Mouse (Mus musculus) spleen, adult 12 weeks (tissue): Measurements from ENCODE around the gene Gse1.

Experiments
- DNase-seq: peaks from one replicate; pipeline ENCODE4 v3.0.0; 2022; ENCODE audit warnings: low spot score

The Gse1 gene

GRCm38 (mm10) chr8:120424829-120425198 lies 196.6 kb downstream of the Gse1 start:
- DNase-seq: no peak

- DNase-seq: no peak
Observed at GRCm38 (mm10) chr8:120425199-120425941, 197.1 kb downstream of the Gse1 start.

- no peak for DNase-seq
Observed at GRCm38 (mm10) chr8:120426105-120426504, 197.8 kb downstream of the Gse1 start.

DNA sequence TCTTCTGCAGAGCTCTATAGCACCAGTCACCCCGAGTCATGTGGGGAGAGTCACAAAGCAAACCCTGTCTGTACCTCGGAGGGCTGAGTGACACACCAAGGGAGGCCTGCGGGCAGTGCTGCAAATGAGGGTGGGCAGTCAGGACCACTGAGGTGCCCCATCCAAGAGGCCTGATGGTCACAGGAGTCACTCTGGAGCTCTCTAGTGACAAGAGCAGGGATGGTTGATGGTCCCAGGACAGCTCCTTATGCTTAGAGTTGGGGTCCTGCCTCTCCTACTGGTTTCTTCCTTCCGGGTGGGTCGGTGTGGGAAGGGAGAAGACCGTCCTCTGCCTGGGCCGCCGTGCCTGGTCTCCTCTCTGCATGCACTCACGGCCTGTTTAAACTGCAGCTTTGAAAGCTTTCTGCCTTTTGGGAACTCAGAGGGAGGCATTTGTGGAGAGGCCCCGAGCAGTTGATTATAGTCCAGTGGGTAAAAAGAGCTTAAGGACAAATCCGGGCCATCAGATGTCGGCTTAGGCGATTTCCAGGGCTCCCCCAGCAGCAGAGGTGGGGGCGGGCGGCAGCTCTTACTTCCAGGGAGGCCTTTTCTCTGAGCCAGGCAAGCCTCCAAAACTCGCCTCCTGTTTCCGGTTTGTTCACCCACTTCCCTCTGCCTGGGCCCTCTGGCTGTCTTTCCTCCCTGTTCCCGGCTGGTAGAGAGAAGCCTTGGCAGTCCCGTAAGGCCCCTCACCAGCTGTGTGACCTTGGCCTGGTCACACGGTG lies 198.5 kb downstream of the Gse1 start:
- DNase-seq: no peak

GRCm38 (mm10) chr8:120428492-120428891 lies 200.2 kb downstream of the Gse1 start:
- DNase-seq: no peak

DNA sequence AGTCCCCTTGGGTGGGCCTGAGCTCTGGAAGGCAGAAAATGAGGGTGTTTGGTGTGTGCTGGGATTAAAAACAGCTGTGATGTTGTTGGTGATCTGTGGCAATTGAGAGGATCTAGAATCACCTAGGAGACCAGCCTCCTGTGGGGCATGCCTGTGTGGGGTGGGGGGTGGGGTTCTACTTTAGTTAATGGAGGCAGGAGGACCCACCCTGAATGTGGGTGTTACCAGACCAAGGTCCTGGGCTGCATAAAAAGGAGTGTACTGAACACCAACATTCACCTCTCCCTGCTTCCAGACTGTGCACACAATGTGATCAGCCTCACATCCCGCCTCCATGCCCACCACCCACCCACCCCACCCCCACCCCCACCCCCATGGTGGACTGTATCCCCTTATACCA lies 200.9 kb downstream of the Gse1 start:
- no peak for DNase-seq

GRCm38 (mm10) chr8:120431042-120431441 lies 202.8 kb downstream of the Gse1 start:
- DNase-seq: no peak

DNA sequence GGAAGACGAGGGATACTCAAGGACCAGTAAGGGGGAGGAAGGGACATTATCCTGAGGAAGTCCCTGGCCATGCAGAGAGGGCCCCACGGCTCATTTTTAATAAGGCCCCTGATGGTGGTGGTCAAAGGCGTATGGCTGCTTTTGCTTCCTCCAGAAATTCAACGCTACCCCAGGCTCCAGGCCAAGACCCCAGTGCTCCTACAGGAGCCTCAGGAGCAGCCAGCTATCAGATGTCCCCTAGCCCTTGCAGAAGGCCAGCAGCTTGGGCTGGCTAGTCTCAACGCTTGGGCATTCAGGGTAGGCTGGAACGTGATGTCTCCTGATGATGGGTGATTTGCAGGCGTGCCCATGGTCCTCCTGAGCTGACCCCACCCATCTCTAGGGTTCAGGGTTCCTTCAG lies 204.2 kb downstream of the Gse1 start:
- DNase-seq: no peak

- no peak for DNase-seq
Observed at GRCm38 (mm10) chr8:120433143-120433542, 204.9 kb downstream of the Gse1 start.

DNA sequence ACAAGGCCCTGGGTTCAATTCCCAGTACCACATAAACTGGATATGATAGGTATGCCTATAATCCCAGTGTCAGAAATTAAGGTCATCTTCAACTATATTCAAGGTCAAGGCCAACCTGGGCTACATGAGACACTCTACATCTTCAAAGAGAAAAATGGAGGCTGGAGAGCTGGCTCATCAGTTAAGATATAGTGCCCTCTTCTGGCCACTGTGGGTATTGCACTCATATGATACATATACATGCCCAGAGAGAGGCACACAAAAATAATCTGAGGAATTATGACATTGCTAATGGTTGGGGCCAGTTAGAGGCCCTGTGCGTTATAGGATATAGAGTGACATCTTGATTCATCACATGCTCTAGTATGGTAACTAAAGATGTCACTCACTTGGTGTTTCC lies 205.5 kb downstream of the Gse1 start:
- DNase-seq: no peak

- no peak for DNase-seq
Observed at GRCm38 (mm10) chr8:120435781-120436180, 207.5 kb downstream of the Gse1 start.

DNA sequence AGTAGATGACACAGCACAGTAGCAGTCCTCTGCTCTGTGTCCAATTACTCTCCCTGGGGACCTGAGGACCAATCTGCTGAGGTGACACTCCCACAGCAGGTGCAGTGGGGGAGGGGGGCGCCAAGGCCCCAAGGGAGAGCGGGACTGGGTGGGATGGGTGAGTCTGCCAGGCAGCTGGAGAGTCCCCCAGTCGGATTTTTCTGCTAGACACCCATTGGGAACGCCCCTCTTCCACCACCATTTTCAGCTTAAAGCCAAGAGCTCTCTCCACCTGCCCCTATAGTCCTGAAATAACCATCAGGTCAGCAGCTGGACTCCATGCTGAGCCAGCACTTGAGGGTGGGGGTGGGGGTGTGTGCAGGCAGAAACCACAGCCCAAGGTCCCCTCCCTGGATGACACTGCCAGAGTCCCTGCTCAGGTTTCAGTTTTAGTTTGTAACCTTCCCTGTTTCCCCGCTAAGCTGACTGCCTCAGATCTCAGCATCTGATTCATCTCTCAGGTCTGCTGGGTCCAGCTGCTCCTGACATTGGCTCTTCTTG lies 208.3 kb downstream of the Gse1 start:
- DNase-seq: no peak

- DNase-seq: no peak
Observed at GRCm38 (mm10) chr8:120437207-120437606, 209.0 kb downstream of the Gse1 start.

- DNase-seq: no peak
Observed at GRCm38 (mm10) chr8:120437666-120438395, 209.6 kb downstream of the Gse1 start.

DNA sequence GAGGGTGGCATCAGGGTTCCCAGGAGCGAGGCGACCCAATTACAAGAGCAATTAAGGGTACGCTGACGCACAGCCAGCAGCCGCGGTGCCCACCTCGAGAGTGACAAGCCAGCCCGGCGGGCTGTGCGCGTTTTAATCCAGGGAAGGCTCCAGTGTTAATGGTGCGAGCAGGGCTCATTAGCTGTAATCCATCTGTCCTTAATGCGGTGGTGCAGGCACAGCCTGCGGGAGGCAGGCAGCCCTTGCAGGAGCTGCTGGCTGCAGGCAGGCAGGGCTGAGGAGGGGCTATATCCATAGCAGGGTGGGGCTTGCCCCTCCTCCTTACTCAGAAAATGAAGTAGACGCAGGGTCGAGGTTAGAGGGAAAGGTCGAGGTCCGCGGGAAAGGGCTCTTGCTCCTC lies 211.1 kb downstream of the Gse1 start:
- DNase-seq: no peak

- DNase-seq: no peak
Observed at GRCm38 (mm10) chr8:120440739-120441138, 212.5 kb downstream of the Gse1 start.

DNA sequence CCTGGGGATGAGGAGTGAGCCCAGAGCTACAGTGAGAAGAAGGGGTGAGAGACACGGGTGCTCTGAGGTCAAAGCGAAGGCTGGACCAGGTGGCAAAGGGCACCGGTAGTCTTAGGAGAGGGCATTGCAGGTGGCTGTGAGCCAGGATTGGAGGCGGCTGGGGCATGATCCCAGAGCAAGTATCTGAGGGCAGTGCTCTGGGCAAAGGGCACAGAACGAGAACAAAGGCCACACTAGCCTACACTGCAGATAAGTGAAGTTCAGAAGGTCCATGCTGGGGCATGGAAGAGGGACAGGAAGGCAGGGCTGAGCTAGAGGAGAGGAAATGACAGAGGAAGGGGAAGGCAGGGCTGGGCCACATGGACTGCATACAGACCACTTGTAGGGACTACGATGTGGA lies 213.4 kb downstream of the Gse1 start:
- DNase-seq: no peak

- DNase-seq: no peak
Observed at GRCm38 (mm10) chr8:120442306-120443003, 214.2 kb downstream of the Gse1 start.

- no peak for DNase-seq
Observed at GRCm38 (mm10) chr8:120445249-120445648, 217.0 kb downstream of the Gse1 start.

- DNase-seq: no peak
Observed at GRCm38 (mm10) chr8:120448131-120448530, 219.9 kb downstream of the Gse1 start.

DNA sequence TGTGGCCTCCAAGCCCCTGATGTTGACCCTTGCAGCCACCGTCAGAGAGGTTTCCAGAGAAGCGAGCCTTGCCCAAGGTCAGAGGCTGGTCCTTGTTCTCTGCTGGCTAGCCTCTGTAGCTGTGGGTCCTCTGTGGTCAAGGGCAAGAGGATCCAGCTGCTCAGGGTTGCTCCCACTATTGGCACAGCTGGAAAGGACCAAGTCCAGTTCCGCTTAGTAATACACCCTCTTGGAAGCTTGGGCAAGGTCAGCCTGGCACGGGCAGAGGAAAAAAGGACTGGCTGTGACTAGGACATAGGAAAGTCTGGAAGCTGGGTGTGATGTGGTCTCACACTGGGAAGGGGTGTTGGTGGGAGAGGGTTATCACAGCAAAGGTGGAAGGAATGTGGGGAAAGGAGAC lies 220.9 kb downstream of the Gse1 start:
- DNase-seq: no peak

- no peak for DNase-seq
Observed at GRCm38 (mm10) chr8:120449608-120450031, 221.4 kb downstream of the Gse1 start.
